Mouse (Mus musculus) MEL (cell line): ENCODE data around the gene Arl2bp. TPM values are rescaled to one million over a fixed set of nuclear protein-coding genes. Genes with fewer than 3 reads are reported as not detected.

ENCODE experiments used
- DNase-seq: peaks from one replicate; pipeline ENCODE4 v3.0.0; 2011; ENCODE audit warnings: low read depth, low spot score
- H3K27ac ChIP-seq: 2 replicates; pipeline ENCODE4 v1.5.1; 2012; ENCODE audit warnings: low read depth, mild to moderate bottlenecking, control low read depth, low read length, moderate library complexity; ENCODE audit not compliant: control insufficient read depth
- H3K27me3 ChIP-seq, 2 experiments: fragments of 150-350 bp in 1 of 2; sonication (generic) in 1 of 2; 2 replicates each; pipeline ENCODE4 v1.6.1; 2012; ENCODE audit warnings: low read length in 2 of 2, mild to moderate bottlenecking in 2 of 2, improper control_type of control experiment in 1 of 2, moderate library complexity in 1 of 2; ENCODE audit not compliant: insufficient read depth in 2 of 2, control insufficient read depth in 1 of 2
- H3K36me3 ChIP-seq, 2 experiments: 2 replicates each; pipeline ENCODE4 v1.6.1; 2012 to 2014; ENCODE audit warnings: low read length in 2 of 2, improper control_type of control experiment in 1 of 2, inconsistent platforms in 1 of 2, mild to moderate bottlenecking in 1 of 2; ENCODE audit not compliant: insufficient read depth in 2 of 2, control insufficient read depth in 1 of 2
- H3K4me1 ChIP-seq, 2 experiments: fragments of 150-350 bp in 1 of 2; sonication (generic) in 1 of 2; 2 replicates each; pipeline ENCODE4 v1.6.1; 2012; ENCODE audit warnings: low read length in 2 of 2, improper control_type of control experiment in 1 of 2, mild to moderate bottlenecking in 1 of 2; ENCODE audit not compliant: insufficient read depth in 2 of 2, control insufficient read depth in 1 of 2
- H3K4me3 ChIP-seq, 2 experiments: fragments of 150-350 bp in 1 of 2; sonication (generic) in 1 of 2; 2 replicates each; pipeline ENCODE4 v1.5.1; 2012; ENCODE audit warnings: low read depth in 2 of 2, low read length in 2 of 2, mild to moderate bottlenecking in 2 of 2, moderate library complexity in 2 of 2, control low read depth in 1 of 2, improper control_type of control experiment in 1 of 2; ENCODE audit not compliant: control insufficient read depth in 1 of 2, insufficient read depth in 1 of 2
- H3K79me2 ChIP-seq: 2 replicates; pipeline ENCODE4 v1.6.1; 2012; ENCODE audit warnings: mild to moderate bottlenecking, low read length, moderate library complexity; ENCODE audit not compliant: control insufficient read depth, poor library complexity, insufficient read depth
- H3K9ac ChIP-seq: 2 replicates; pipeline ENCODE4 v1.6.1; 2012; ENCODE audit warnings: low read depth, mild to moderate bottlenecking, control low read depth, low read length, moderate library complexity; ENCODE audit not compliant: control insufficient read depth, poor library complexity, severe bottlenecking
- H3K9me3 ChIP-seq: fragments of 150-350 bp; sonication (generic); replicated peaks from 2 replicates; pipeline ENCODE4 v1.6.1; 2012; ENCODE audit warnings: mild to moderate bottlenecking, low read length, improper control_type of control experiment, moderate library complexity; ENCODE audit not compliant: insufficient read depth
- BHLHE40 ChIP-seq: IDR thresholded peaks from 2 replicates; pipeline ENCODE4 v1.6.1; 2012; ENCODE audit warnings: low read depth, mild to moderate bottlenecking, inconsistent platforms, low read length, improper control_type of control experiment, borderline replicate concordance
- CHD1 ChIP-seq: IDR thresholded peaks from 2 replicates; pipeline ENCODE4 v1.6.1; 2012; ENCODE audit warnings: low read depth, mild to moderate bottlenecking, inconsistent platforms, low read length, improper control_type of control experiment
- CHD2 ChIP-seq: IDR thresholded peaks from 2 replicates; pipeline ENCODE4 v1.6.1; 2011; ENCODE audit warnings: low read length, improper control_type of control experiment
- CTCF ChIP-seq, 3 experiments: IDR thresholded peaks in 2 of 3; conservative IDR thresholded peaks in 1 of 3; 2 replicates each; pipeline ENCODE4 v1.5.1; 2011 to 2012; ENCODE audit warnings: low read length in 3 of 3, low read depth in 2 of 3, mild to moderate bottlenecking in 2 of 3, improper control_type of control experiment in 1 of 3, inconsistent platforms in 1 of 3, mixed read lengths in 1 of 3, moderate library complexity in 1 of 3; ENCODE audit not compliant: control insufficient read depth in 1 of 3, insufficient read depth in 1 of 3, poor library complexity in 1 of 3, severe bottlenecking in 1 of 3
- E2F4 ChIP-seq: IDR thresholded peaks from 2 replicates; pipeline ENCODE4 v1.6.1; 2011; ENCODE audit warnings: low read depth, low read length, improper control_type of control experiment, borderline replicate concordance
- EP300 ChIP-seq, 2 experiments: IDR thresholded peaks; 2 replicates each; pipeline ENCODE4 v1.6.1; 2011; ENCODE audit warnings: improper control_type of control experiment in 2 of 2, low read length in 2 of 2, low read depth in 1 of 2, mild to moderate bottlenecking in 1 of 2
- ETS1 ChIP-seq: IDR thresholded peaks from 2 replicates; pipeline ENCODE4 v1.6.1; 2012; ENCODE audit warnings: low read depth, mild to moderate bottlenecking, inconsistent platforms, low read length, improper control_type of control experiment, moderate library complexity
- GABPA ChIP-seq: IDR thresholded peaks from 2 replicates; pipeline ENCODE4 v1.6.1; 2012; ENCODE audit warnings: low read depth, mild to moderate bottlenecking, inconsistent platforms, low read length, improper control_type of control experiment, moderate library complexity
- GATA1 ChIP-seq: IDR thresholded peaks from 2 replicates; pipeline ENCODE4 v1.6.1; 2011; ENCODE audit warnings: low read depth, low read length, improper control_type of control experiment
- HCFC1 ChIP-seq: IDR thresholded peaks from 2 replicates; pipeline ENCODE4 v1.6.1; 2012; ENCODE audit warnings: low read depth, mild to moderate bottlenecking, inconsistent platforms, low read length, improper control_type of control experiment, moderate library complexity
- JUND ChIP-seq: IDR thresholded peaks from 2 replicates; pipeline ENCODE4 v1.6.1; 2011; ENCODE audit warnings: low read depth, mild to moderate bottlenecking, improper control_type of control experiment, low read length
- KAT2A ChIP-seq: conservative IDR thresholded peaks from 2 replicates; pipeline ENCODE4 v1.6.1; 2012; ENCODE audit warnings: low read depth, low read length, improper control_type of control experiment, inconsistent platforms
- MAFK ChIP-seq: IDR thresholded peaks from 2 replicates; pipeline ENCODE4 v1.6.1; 2011; ENCODE audit warnings: low read depth, mild to moderate bottlenecking, low read length, improper control_type of control experiment, borderline replicate concordance
- MAX ChIP-seq: IDR thresholded peaks from 2 replicates; pipeline ENCODE4 v1.6.1; 2011; ENCODE audit warnings: low read length, improper control_type of control experiment
- MAZ ChIP-seq: IDR thresholded peaks from 2 replicates; pipeline ENCODE4 v1.6.1; 2012; ENCODE audit warnings: low read depth, mild to moderate bottlenecking, inconsistent platforms, low read length, improper control_type of control experiment
- MEF2A ChIP-seq: IDR thresholded peaks from 2 replicates; pipeline ENCODE4 v1.6.1; 2014; ENCODE audit warnings: low read depth, mild to moderate bottlenecking, inconsistent platforms, low read length, improper control_type of control experiment; ENCODE audit not compliant: poor library complexity, insufficient replicate concordance, severe bottlenecking; ENCODE audit errors: extremely low read depth
- MXI1 ChIP-seq: IDR thresholded peaks from 2 replicates; pipeline ENCODE4 v1.6.1; 2011; ENCODE audit warnings: mild to moderate bottlenecking, low read depth, low read length, improper control_type of control experiment
- MYB ChIP-seq: IDR thresholded peaks from 2 replicates; pipeline ENCODE4 v1.6.1; 2011; ENCODE audit warnings: mild to moderate bottlenecking, low read depth, low read length, improper control_type of control experiment
- MYC ChIP-seq: IDR thresholded peaks from 2 replicates; pipeline ENCODE4 v1.6.1; 2011; ENCODE audit warnings: low read depth, mild to moderate bottlenecking, low read length, improper control_type of control experiment, moderate library complexity
- NELFE ChIP-seq: IDR thresholded peaks from 2 replicates; pipeline ENCODE4 v1.6.1; 2011; ENCODE audit warnings: low read depth, low read length, improper control_type of control experiment
- NRF1 ChIP-seq: IDR thresholded peaks from 2 replicates; pipeline ENCODE4 v1.6.1; 2014; ENCODE audit warnings: low read depth, mild to moderate bottlenecking, inconsistent platforms, low read length, improper control_type of control experiment, moderate library complexity; ENCODE audit not compliant: poor library complexity, insufficient read depth, severe bottlenecking
- POLR2A ChIP-seq, 2 experiments: IDR thresholded peaks; 2 replicates each; pipeline ENCODE4 v1.6.1; 2011 to 2012; ENCODE audit warnings: low read length in 2 of 2, mild to moderate bottlenecking in 2 of 2, control low read depth in 1 of 2, improper control_type of control experiment in 1 of 2, low read depth in 1 of 2, moderate library complexity in 1 of 2; ENCODE audit not compliant: control insufficient read depth in 1 of 2, insufficient read depth in 1 of 2, poor library complexity in 1 of 2
- POLR2AphosphoS2 ChIP-seq: IDR thresholded peaks from 2 replicates; pipeline ENCODE4 v1.6.1; 2011; ENCODE audit warnings: low read length, improper control_type of control experiment
- POLR2AphosphoS5 ChIP-seq: IDR thresholded peaks from 2 replicates; pipeline ENCODE4 v1.6.1; 2012; ENCODE audit warnings: low read depth, borderline replicate concordance, mild to moderate bottlenecking, inconsistent platforms, low read length, moderate library complexity, mixed read lengths
- RAD21 ChIP-seq: IDR thresholded peaks from 2 replicates; pipeline ENCODE4 v1.6.1; 2011; ENCODE audit warnings: mild to moderate bottlenecking, low read depth, low read length, improper control_type of control experiment
- RCOR1 ChIP-seq: IDR thresholded peaks from 2 replicates; pipeline ENCODE4 v1.6.1; 2012; ENCODE audit warnings: low read depth, mild to moderate bottlenecking, inconsistent platforms, low read length, improper control_type of control experiment
- SIN3A ChIP-seq: IDR thresholded peaks from 2 replicates; pipeline ENCODE4 v1.6.1; 2012; ENCODE audit warnings: low read length, improper control_type of control experiment, inconsistent platforms
- SMC3 ChIP-seq: IDR thresholded peaks from 2 replicates; pipeline ENCODE4 v1.6.1; 2011; ENCODE audit warnings: low read depth, low read length, improper control_type of control experiment
- TAL1 ChIP-seq: IDR thresholded peaks from 2 replicates; pipeline ENCODE4 v1.6.1; 2012; ENCODE audit warnings: mild to moderate bottlenecking, inconsistent platforms, low read length, moderate library complexity, mixed read lengths
- TBP ChIP-seq: IDR thresholded peaks from 2 replicates; pipeline ENCODE4 v1.8.0; 2011; ENCODE audit warnings: low read depth, low read length, improper control_type of control experiment
- TCF12 ChIP-seq: IDR thresholded peaks from 2 replicates; pipeline ENCODE4 v1.6.1; 2014; ENCODE audit warnings: low read depth, mild to moderate bottlenecking, inconsistent platforms, low read length, improper control_type of control experiment, moderate library complexity
- UBTF ChIP-seq: IDR thresholded peaks from 2 replicates; pipeline ENCODE4 v1.6.1; 2012; ENCODE audit warnings: low read depth, mild to moderate bottlenecking, inconsistent platforms, low read length, improper control_type of control experiment, moderate library complexity, borderline replicate concordance; ENCODE audit not compliant: insufficient read depth
- USF1 ChIP-seq: IDR thresholded peaks from 2 replicates; pipeline ENCODE4 v1.6.1; 2014; ENCODE audit warnings: low read depth, mild to moderate bottlenecking, inconsistent platforms, low read length, improper control_type of control experiment, moderate library complexity
- USF2 ChIP-seq, 2 experiments: IDR thresholded peaks; 2 replicates each; pipeline ENCODE4 v1.6.1; 2011 to 2012; ENCODE audit warnings: improper control_type of control experiment in 2 of 2, low read length in 2 of 2, borderline replicate concordance in 1 of 2, inconsistent platforms in 1 of 2, low read depth in 1 of 2, mild to moderate bottlenecking in 1 of 2; ENCODE audit not compliant: insufficient read depth in 1 of 2
- ZC3H11A ChIP-seq: IDR thresholded peaks from 2 replicates; pipeline ENCODE4 v1.6.1; 2012; ENCODE audit warnings: low read depth, mild to moderate bottlenecking, inconsistent platforms, low read length, improper control_type of control experiment
- ZKSCAN1 ChIP-seq: IDR thresholded peaks from 2 replicates; pipeline ENCODE4 v1.6.1; 2012; ENCODE audit warnings: low read depth, mild to moderate bottlenecking, inconsistent platforms, low read length, improper control_type of control experiment, moderate library complexity
- ZMIZ1 ChIP-seq: IDR thresholded peaks from 2 replicates; pipeline ENCODE4 v1.6.1; 2012; ENCODE audit warnings: low read depth, mild to moderate bottlenecking, inconsistent platforms, low read length, improper control_type of control experiment, moderate library complexity
- ZNF384 ChIP-seq: IDR thresholded peaks from 2 replicates; pipeline ENCODE4 v1.6.1; 2012; ENCODE audit warnings: low read depth, mild to moderate bottlenecking, inconsistent platforms, low read length, improper control_type of control experiment
- polyA plus RNA-seq, 2 experiments: library from polyadenylated mRNA; stranded (reverse) in 1 of 2; unstranded in 1 of 2; fragments of >175 nt in 1 of 2; fragments of >200 nt in 1 of 2; gene quantifications; 2 replicates each; pipeline versions ENCODE4 v1.2.1 to v1.2.4; 2012; ENCODE audit warnings: low replicate concordance in 2 of 2, low read depth in 1 of 2; ENCODE audit not compliant: insufficient read length in 2 of 2, insufficient read depth in 1 of 2, missing spikeins in 1 of 2
- total RNA-seq: library from RNA; depleted of rRNA; stranded (reverse); fragments of 300-350 nt; gene quantifications from 2 replicates; pipeline ENCODE4 v1.2.3, GENCODE M21; 2012

Gene Arl2bp
- total and polyA plus RNA-seq, 3 experiments = 43.8 to 515 (median 96.1) TPM

GRCm38 (mm10) chr8:94645202-94645601, 21.2 kb upstream of the Arl2bp start:
- peaks cover 14 to 53% of the 10 kb centered on the region in 2 experiments for H3K36me3 ChIP-seq
- DNase-seq = peak; percentile 63
- no peaks in the 10 kb centered on the region for H3K9me3 ChIP-seq
- no peak overlapping the region for H3K4me3 ChIP-seq
- no peaks in the 10 kb centered on the region for H3K27me3 ChIP-seq
- H3K79me2 ChIP-seq = no peaks in the 10 kb centered on the region
- H3K27ac ChIP-seq = peak overlapping the region; percentile 86
- peak overlapping the region; percentile 28 for H3K9ac ChIP-seq
- peaks cover 22 to 25% of the 10 kb centered on the region in 2 experiments for H3K4me1 ChIP-seq
- TF ChIP-seq RCOR1 (0 out of 2 replicates have a peak, but pooled peaks have one; percentile 41), POLR2AphosphoS2 (no peak), ZMIZ1 (no peak), EP300 (IDR thresholded peaks at IDR 0.05; ENCODE audit: low read depth in 1 of 2, low read length in 2 of 2) (peak; percentile 89), CHD2 (no peak), GABPA (no peak), ZC3H11A (no peak), POLR2AphosphoS5 (no peak), CHD1 (no peak), E2F4 (no peak), USF1 (no peak), MXI1 (peak; percentile 80), MEF2A (no peak), MAZ (no peak), SIN3A (peak; percentile 75; the same call in 1 of the 2 replicates), USF2 (IDR thresholded peaks at IDR 0.05; ENCODE audit: borderline replicate concordance in 1 of 2, insufficient read depth in 1 of 2, low read depth in 1 of 2, low read length in 2 of 2) (no peak), TAL1 (peak; percentile 79), POLR2A (IDR thresholded peaks at IDR 0.05; ENCODE audit: control insufficient read depth in 1 of 2, insufficient read depth in 1 of 2, low read depth in 1 of 2, low read length in 2 of 2, poor library complexity in 1 of 2) (no peak), TCF12 (peak; percentile 80), MAFK (peak; percentile 10; the same call in 1 of the 2 replicates), JUND (no peak), MYC (peak; percentile 88), NELFE (no peak), ZNF384 (peak; percentile 65), UBTF (no peak), ETS1 (peak; percentile 49; the same call in 1 of the 2 replicates), ZKSCAN1 (no peak), RAD21 (no peak), CTCF (IDR thresholded peaks at IDR 0.05 in 2 of 3, conservative IDR thresholded peaks at IDR 0.05 in 1 of 3; ENCODE audit: control insufficient read depth in 1 of 3, insufficient read depth in 1 of 3, low read depth in 2 of 3, low read length in 3 of 3, poor library complexity in 1 of 3, severe bottlenecking in 1 of 3) (no peak), GATA1 (peak; percentile 94), NRF1 (no peak), SMC3 (no peak), TBP (no peak), MYB (no peak), HCFC1 (no peak), KAT2A (no peak), MAX (no peak), BHLHE40 (no peak)
